Mouse (Mus musculus): ENCODE measurements around the gene Mblac1.

DNA sequence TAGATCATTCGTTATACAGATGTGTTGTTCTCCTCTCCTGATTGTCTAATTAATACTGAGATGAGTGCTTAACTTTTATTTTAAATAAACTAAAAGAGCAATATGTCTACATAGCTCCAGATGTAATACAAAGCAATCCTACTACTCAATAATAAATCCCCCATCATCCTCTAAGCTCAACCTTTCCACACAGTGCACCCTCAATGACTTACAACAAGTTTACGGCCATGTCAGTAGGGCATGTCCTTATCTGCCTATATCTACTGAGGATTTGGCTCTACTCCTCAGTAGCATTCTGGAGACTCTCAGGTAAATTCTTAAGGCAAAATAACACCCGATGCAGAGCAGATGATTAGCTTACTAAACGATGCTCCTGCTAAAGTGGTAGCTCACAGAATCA is 13.8 kb downstream of the Mblac1 start:
- no peak for TF ChIP-seq CTCF (IDR thresholded peaks at IDR 0.05; ENCODE audit: borderline replicate concordance, insufficient read depth, low read depth, low read length)
- TF ChIP-seq POLR2A (IDR thresholded peaks at IDR 0.05; ENCODE audit: borderline replicate concordance, insufficient read depth, low read length): no peak

Data from cerebellum, adult 2 months (tissue).